Mouse (Mus musculus): ENCODE measurements at regions not wholly inside any gene's neighbourhood (a gene's known extent, or its start where the extent isn't known, plus 50 kb on each side); places are given as distances from the start of the nearest gene placed in this dataset.

- no peak for TF ChIP-seq CTCF (IDR thresholded peaks at IDR 0.05)
- no peak for TF ChIP-seq EP300 (IDR thresholded peaks at IDR 0.05)
Observed at GRCm38 (mm10) chr16:74506719-74507118, 95.1 kb upstream of the Robo2 start.
